Mouse (Mus musculus) testis, adult 2 months (tissue): Measurements from ENCODE around the gene Dll3. TPM values are rescaled to one million over a fixed set of nuclear protein-coding genes. Genes with fewer than 3 reads are reported as not detected.

Experiments used
- H3K27ac ChIP-seq: fragments of 200-500 bp; 2 replicates; pipeline ENCODE4 v1.5.1; 2012; ENCODE audit warnings: low read depth, low read length; ENCODE audit not compliant: control insufficient read depth, insufficient read depth
- H3K27me3 ChIP-seq: fragments of 200-500 bp; 2 replicates; pipeline ENCODE4 v1.6.1; 2012; ENCODE audit warnings: mild to moderate bottlenecking, low read length, moderate library complexity; ENCODE audit not compliant: control insufficient read depth, insufficient read depth
- H3K36me3 ChIP-seq: fragments of 200-500 bp; 2 replicates; pipeline ENCODE4 v1.6.1; 2012; ENCODE audit warnings: mild to moderate bottlenecking, low read length; ENCODE audit not compliant: control insufficient read depth, insufficient read depth
- H3K4me1 ChIP-seq: fragments of 200-500 bp; 2 replicates; pipeline ENCODE4 v1.6.1; 2012; ENCODE audit warnings: low read length; ENCODE audit not compliant: control insufficient read depth, insufficient read depth
- H3K4me3 ChIP-seq: fragments of 200-500 bp; 2 replicates; pipeline ENCODE4 v1.5.1; 2012; ENCODE audit warnings: low read depth, mild to moderate bottlenecking, low read length, moderate library complexity, mixed read lengths; ENCODE audit not compliant: control insufficient read depth
- CTCF ChIP-seq: fragments of 200-500 bp; IDR thresholded peaks from 2 replicates; pipeline ENCODE4 v1.5.1; 2012; ENCODE audit warnings: low read depth, mild to moderate bottlenecking, inconsistent platforms, low read length, moderate library complexity; ENCODE audit not compliant: control insufficient read depth, insufficient read depth, insufficient replicate concordance
- POLR2A ChIP-seq: fragments of 200-500 bp; IDR thresholded peaks from 2 replicates; pipeline ENCODE4 v1.6.1; 2012; ENCODE audit warnings: low read depth, mild to moderate bottlenecking, inconsistent platforms, low read length, moderate library complexity; ENCODE audit not compliant: control insufficient read depth
- polyA plus RNA-seq: library from polyadenylated mRNA; depleted of rRNA; stranded (reverse); fragments of >200 nt; gene quantifications from 2 replicates; pipeline ENCODE4 v1.2.3, GENCODE M21; 2012; rRNA removed

Gene Dll3
- 24.9 and 31.9 TPM in 2 replicates for polyA plus RNA-seq

DNA sequence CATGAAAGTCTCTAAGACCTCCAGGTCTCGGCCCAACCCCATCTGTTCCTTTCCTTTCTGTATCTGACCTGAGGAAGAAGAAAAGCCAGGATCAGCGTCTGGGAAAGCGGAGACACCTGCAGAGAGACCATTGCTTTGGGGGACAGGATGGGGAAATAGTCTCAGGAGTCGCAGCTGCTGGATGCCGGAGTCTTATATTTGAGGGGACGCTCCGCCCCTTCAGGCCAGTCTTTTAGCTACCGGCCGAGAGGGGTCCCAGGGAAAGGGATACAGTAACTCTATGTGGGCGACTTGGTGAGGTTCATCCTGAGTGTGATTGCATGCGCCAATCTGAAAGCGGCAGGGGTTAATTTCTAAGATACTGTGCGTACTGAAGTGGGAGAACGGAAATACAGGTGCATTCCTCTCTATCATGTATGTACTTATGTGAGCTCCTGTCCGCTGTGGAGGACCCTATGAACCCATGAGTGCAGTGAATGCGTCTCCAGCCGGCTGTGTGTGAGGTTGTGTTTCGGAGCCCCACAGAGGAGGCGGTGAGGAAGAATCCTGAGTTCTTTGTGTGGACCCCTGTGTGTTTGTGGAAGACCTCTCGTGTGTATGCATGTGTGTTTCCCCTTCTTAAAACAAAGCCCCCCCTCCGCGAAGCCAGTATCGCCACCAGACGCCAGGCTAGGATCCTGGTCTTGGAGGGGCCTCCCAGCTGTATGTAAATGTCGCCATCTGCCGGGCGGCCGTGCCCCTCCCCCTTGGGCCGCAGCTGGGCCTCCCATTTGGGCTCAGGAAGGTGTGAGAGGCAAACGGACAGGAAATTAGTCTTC lies at the start of gene Dll3:
Gene Dll3 (minus strand): TSS at position 623 of the 818 bp plus-strand sequence.
- Histone ChIP-seq H3K4me1 (peaks cover 22% of the 10 kb centered on the region), H3K27ac (no peak within 1 kb of the TSS; the same call in 1 of the 2 replicates), H3K27me3 (no peaks in the 10 kb centered on the region), H3K36me3 (no peaks in the 10 kb centered on the region), H3K4me3 (peak within 1 kb of the TSS; percentile 32)
- TF ChIP-seq POLR2A (no peak), CTCF (peak; percentile 22; the same call in 1 of the 2 replicates)

DNA sequence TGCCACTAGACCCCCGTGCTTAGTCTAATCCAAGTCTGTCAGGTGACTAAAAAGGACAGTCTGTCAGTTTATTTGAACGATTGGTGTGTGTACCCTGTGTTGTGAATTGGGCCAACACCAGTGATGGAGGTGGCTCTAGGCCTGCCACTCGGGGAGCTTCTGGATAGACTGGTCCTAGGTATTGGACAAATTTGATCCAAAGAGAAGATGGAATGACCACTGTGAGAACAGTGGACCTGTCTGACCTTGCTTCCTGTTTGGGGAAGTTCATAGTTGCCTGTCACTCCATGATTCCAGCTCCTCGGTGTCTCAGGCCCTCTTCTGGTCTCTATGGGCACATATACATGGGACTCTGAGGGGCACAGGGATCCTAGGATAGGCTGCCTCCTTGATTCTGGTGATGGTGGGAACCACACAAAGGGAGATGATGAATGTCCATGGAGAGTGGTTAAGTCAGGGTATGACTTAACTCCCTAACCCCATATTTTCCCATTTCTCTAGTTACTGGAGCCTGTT lies 49.7 kb upstream of the Dll3 start:
- TF ChIP-seq CTCF (no peak), POLR2A (no peak)
- H3K27ac ChIP-seq: no peak overlapping the region

DNA sequence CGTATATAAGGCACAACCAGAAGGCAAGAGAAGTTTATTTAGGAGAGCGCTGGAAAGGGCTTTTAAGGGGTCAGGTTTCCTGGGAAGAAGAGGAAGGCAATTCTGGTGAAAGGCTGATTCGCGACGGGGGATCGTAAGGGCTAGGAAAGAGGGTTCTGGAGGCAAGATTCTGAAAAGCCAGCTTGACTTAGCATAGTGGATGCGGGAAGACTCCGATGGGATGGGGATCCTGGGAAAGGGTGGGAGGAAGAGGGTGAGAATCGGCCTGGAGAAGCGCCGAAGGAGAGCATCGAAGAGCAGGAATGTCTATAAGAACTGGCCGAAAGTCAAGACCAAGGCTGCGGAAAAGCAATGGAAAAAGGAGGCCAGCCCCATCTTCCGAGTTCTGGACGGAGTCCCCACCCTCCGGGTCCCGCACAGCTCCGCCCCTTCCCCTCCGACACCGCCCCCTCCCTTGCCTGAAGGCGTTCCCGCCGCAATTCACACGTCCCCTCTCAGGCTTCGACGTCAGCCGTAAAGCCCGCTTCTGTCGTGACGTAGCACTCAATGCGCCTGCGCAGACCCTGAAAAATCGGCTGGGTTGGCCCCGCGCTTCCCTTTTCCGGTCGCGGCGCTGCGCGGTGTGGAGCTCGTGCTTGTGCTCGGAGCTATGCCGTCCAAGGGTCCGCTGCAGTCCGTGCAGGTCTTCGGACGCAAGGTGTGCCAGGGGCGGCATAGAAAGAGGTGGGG lies 48.3 kb upstream of the Dll3 start, which contains the start of gene Rps16:
Gene Rps16 (plus strand): TSS at position 498 of the 729 bp plus-strand sequence.
- Histone ChIP-seq H3K27me3 (no peaks in the 10 kb centered on the region), H3K36me3 (no peaks in the 10 kb centered on the region; the same call in 1 of the 2 replicates), H3K27ac (peak within 1 kb of the TSS; percentile 87), H3K4me3 (peak within 1 kb of the TSS; percentile 94), H3K4me1 (peaks cover 4% of the 10 kb centered on the region)
- TF ChIP-seq POLR2A: peak; percentile 74; the same call in 1 of the 2 replicates
- peak; percentile 10; the same call in 1 of the 2 replicates for TF ChIP-seq CTCF

More for the DNA sequence above, 49.7 kb upstream of the Dll3 start:
- H3K27me3 ChIP-seq: no peaks in the 10 kb centered on the region
- H3K4me3 ChIP-seq: no peak overlapping the region
- peaks cover 4% of the 10 kb centered on the region for H3K4me1 ChIP-seq
- no peaks in the 10 kb centered on the region; the same call in 1 of the 2 replicates for H3K36me3 ChIP-seq

DNA sequence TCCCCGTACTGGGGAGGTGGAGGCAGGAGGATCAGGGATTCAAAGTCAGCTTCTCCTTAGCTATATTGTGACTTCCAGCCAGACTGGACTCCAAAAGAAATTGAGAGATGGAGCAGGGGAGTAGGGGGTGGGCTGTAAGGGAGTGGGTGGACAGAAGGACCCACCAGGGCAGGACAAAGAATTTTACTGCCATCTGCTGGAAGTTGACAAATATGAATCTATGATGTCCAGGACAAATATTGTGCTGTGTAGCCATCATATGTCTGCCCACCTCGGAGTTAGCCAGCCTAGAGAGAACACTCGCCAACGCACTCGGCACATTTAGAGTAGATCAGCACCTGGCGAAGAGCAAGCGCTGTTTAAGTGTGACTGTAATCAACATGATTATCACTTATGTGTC lies 46.6 kb upstream of the Dll3 start:
- TF ChIP-seq POLR2A (no peak), CTCF (no peak)
- no peak overlapping the region for H3K4me3 ChIP-seq

DNA sequence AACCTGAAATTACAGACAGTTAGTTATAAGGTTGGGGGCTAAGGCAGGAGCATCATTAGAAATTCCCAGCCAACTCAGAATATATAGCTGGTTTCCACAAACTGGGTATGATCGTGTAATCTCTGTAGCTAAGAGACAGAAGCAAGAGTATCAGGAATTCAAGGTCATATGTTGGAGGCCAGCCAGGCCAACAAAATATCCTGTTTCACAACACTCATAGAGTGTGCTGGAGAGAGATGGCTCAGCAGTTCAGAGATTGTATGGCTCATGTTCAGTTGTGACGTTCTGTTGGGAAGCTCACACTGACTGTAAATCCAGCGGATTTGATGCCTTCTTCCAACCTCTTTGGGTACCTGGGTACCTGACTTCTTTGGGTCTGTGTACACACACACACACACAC lies 45.7 kb upstream of the Dll3 start:
- H3K27ac ChIP-seq: peak overlapping the region; percentile 71
- H3K36me3 ChIP-seq: no peaks in the 10 kb centered on the region
- no peak for TF ChIP-seq CTCF
- TF ChIP-seq POLR2A: no peak
- no peaks in the 10 kb centered on the region for H3K27me3 ChIP-seq
- H3K4me3 ChIP-seq: no peak overlapping the region
- peaks cover 4% of the 10 kb centered on the region for H3K4me1 ChIP-seq

More for the DNA sequence above, 46.6 kb upstream of the Dll3 start:
- Histone ChIP-seq H3K27ac (no peak overlapping the region), H3K36me3 (no peaks in the 10 kb centered on the region; the same call in 1 of the 2 replicates), H3K4me1 (peaks cover 4% of the 10 kb centered on the region), H3K27me3 (no peaks in the 10 kb centered on the region)

DNA sequence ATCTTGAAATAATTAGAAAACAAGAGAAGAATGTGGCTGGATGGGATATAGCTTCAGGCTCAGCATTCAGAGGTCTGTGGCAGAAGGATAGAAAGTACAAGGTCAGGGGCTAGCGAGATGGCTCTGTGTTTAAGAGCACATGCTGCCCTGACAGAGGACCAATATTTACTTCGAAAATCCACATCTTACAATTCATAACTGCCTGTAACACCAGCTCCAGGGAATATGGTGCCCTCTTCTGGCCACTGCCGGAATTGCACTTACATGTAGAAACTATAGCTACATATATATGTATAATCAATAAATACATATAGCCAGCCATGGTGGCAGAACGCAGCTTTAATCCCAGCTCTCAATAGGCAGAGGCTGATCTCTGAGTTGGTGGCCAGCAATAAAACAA lies 42.6 kb upstream of the Dll3 start:
- peaks cover 13% of the 10 kb centered on the region for H3K4me1 ChIP-seq
- TF ChIP-seq POLR2A (no peak), CTCF (peak; percentile 18; the same call in 1 of the 2 replicates)
- no peaks in the 10 kb centered on the region for H3K27me3 ChIP-seq
- peak overlapping the region; percentile 44; the same call in 1 of the 2 replicates for H3K27ac ChIP-seq
- H3K4me3 ChIP-seq: no peak overlapping the region
- no peaks in the 10 kb centered on the region for H3K36me3 ChIP-seq
